Mouse (Mus musculus) layer of hippocampus, adult 8-10 months (tissue): ENCODE measurements around the gene Dnase2b. TPM values are rescaled to one million over a fixed set of nuclear protein-coding genes. Genes with fewer than 3 reads are reported as not detected.
A peak's percentile ranks its signal among the peaks of the same experiment; 100 is the strongest.

ENCODE experiments used
- DNase-seq, 2 experiments: peaks; one replicate each; pipeline ENCODE4 v3.0.0; 2022; ENCODE audit warnings: low spot score in 2 of 2
- total RNA-seq, 4 experiments: library from RNA; stranded (reverse); gene quantifications; 2 replicates each; pipeline ENCODE4 v1.2.4; 2022

The Dnase2b gene
- not detected for total RNA-seq

- no peak for DNase-seq
These were observed at the start of gene Dnase2b for GRCm38 (mm10) chr3:146615496-146615895. Gene Dnase2b (minus strand): TSS chr3:146615596.

DNA sequence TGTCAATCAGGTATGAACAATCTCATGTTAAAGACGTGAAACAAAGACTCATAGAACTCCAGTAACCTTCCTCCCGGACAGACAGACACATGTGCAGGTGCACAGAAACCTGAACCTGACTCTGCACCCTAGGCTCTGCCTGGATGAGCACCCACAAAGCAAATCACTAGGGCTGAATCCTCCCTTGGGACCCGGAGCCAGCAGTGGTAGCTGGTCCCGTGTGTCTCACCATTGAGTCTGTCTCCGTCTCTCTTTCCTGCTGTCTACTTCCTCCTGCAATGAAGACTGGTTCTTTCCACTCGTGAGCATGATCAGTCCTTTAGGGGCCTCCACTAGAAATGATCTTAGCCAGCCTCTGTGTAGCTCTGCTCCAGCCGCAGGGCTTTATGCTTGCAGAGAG is 46.5 kb upstream of the Dnase2b start:
- no peak for DNase-seq

- peak in 1 of 2 experiments; percentile 13 for DNase-seq
These were observed 45.6 kb upstream of the Dnase2b start for GRCm38 (mm10) chr3:146661001-146661400.

- no peak for DNase-seq
These were observed 43.9 kb upstream of the Dnase2b start for GRCm38 (mm10) chr3:146659321-146659720.

DNA sequence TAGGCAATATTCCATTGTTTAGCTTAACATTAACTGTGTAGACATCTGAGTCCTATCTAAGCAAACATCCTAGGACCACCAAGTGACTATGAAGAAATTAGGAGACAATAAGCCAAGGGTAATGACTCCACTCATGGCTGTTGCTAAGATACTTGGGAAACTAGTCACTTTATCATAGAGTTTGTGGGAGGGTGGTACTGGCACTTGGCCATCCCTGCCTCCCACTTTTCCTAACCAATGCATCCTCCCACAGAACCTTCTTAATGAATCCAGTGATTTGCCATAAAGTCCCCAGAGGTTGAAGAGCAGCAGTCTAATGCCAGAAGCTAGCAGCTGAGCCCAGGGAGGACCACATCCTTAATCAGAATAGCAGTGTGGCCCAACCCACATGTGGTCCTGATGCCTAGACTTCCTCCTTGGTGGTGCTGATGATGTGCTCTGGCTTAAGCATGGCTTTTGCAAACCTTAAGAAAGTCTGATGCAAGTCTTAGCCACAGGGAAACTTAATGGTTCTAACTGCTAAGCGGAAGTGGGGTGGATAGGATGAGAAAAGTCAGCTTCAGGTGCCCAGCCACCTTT is 42.8 kb upstream of the Dnase2b start:
- DNase-seq, result peak in 1 of 2 experiments; percentile 36

GRCm38 (mm10) chr3:146657433-146657832 is 42.0 kb upstream of the Dnase2b start:
- DNase-seq, result no peak

DNA sequence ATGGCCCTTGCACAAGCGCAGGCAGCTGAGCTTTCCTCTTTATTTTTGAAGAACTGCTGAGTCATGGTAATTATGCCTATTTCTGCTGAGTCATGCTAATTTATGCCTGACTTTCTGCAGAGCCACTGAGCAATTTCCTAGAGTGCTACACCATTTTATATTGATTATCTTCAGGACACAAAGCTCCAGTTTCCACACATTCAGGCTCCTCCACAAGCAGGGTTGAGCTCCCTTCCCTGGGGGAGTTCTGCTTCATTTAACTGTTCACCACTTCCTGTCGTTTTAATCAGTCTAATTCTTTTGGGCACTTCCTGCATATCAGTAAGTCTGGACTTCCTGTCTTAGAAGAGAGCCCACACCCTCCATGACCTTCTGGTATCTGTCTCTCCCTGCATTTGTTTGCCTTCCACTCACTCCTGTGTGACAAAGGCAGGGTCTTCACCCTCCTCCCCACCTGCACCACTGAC is 39.7 kb upstream of the Dnase2b start:
- no peak for DNase-seq

- no peak for DNase-seq
These were observed 38.3 kb upstream of the Dnase2b start for GRCm38 (mm10) chr3:146653692-146654091.

GRCm38 (mm10) chr3:146652431-146652830 is 37.0 kb upstream of the Dnase2b start:
- no peak for DNase-seq

GRCm38 (mm10) chr3:146651217-146651616 is 35.8 kb upstream of the Dnase2b start, which contains the start of gene 4930503B20Rik:
Gene 4930503B20Rik (minus strand): TSS chr3:146651317.
- no peak for DNase-seq

DNA sequence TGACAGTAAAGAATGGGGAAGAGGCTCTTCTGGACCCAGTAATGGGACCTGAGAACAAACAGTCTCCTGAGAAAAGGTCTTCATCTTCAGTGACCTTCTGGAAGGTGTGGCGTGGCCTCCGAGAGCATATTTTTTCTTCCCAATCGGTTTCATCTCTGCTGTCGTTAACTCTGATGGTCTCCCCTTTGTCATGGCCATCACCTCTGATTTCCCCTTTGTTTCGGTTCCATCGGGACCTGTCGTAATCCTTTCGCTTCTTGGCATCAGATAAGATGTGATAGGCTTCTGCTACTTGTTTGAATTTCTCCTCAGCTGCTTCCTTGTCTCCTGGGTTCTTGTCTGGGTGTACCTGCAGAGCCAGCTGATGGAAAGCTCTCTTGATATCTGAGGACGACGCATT is 35.3 kb upstream of the Dnase2b start:
- no peak for DNase-seq

DNA sequence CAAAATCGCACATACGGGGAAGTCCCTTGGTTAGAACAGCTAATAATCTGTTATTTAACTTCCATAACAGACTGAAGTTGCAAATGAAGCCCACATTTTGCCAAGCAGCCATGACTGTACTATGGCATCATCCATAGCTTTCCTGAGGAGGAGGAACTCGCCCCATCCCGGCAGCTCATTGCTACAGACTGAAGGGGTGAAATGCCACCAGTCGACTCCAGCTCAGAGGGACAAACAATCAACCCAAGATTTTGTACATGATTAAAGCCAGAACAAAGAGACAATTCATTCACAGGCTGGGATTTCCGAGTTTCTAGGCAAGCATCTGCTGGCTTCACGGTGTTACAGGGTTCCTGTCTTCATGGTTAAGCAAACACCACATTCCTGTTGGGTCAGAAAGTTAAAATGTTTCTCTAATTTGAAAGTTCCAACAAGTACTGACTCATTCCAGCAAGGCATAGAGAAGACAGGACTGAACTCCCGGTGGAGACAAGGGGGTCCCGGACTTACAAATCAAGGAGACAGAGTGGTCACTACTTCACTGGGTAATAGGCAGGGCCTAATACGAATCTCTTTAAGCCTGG is 34.0 kb upstream of the Dnase2b start:
- no peak for DNase-seq

GRCm38 (mm10) chr3:146641818-146642427 is 26.5 kb upstream of the Dnase2b start:
- no peak for DNase-seq

- DNase-seq, result no peak
These were observed 17.1 kb upstream of the Dnase2b start for GRCm38 (mm10) chr3:146632506-146632905.

GRCm38 (mm10) chr3:146628227-146628982 is 13.0 kb upstream of the Dnase2b start:
- DNase-seq, result no peak

- DNase-seq, result no peak
These were observed 10.4 kb upstream of the Dnase2b start for GRCm38 (mm10) chr3:146625766-146626165.

GRCm38 (mm10) chr3:146621966-146622365 is 6.6 kb upstream of the Dnase2b start:
- DNase-seq, result no peak

DNA sequence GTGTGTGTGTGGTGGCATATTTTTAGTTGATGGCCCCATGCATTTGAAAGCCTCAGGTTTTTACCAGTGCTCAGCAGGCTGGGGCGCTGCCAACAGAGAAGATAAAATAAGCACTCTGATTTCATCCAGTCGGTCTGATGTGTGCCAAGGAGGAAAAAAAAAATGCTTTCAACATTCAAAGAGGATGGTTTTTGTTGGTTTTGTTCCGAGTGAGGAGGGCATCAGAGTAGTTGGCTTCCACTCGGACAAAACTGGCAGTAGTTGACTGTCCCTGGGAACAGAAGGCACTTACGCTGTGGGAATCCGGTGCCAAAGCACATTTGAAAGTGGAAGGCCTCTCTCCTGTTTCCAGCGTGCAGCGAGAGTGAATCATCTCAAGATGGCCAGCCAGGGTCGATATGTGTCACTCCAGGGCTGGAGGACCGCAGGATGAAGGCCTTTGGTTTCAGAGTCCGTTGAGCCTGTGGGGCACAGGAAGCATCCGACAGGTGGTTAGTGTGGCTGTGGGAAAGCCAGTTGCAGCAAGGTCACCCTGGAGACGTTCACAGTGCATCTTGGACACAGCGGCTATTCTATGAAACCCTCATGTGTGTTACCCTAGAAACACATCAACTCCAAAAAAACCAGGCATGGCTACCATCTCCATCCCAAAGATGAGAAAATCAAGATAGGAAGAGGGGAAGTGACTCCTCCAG is 5.3 kb upstream of the Dnase2b start:
- DNase-seq, result peak; percentile 79

- peak in 1 of 2 experiments; percentile 54 for DNase-seq
These were observed 4.7 kb upstream of the Dnase2b start for GRCm38 (mm10) chr3:146620101-146620500.

DNA sequence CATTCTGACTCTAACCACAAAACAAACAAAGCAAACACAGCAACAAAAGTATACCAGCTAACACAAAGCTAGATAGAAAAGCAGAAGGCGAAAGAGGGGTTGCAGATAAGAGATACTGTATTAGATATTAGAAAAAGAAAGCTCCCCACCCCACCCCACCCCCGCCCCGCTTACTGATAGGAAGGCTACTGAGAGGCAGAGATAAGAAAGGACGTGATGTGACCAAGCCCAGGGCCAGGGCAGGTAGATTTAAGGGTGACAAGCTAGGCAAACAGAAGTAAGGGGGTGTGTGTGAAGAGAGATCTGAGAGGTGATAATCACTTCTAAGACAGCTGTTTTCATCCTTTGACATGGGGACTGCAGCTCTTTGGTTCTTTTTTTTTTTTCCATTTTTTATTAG is 3.0 kb upstream of the Dnase2b start:
- no peak for DNase-seq

GRCm38 (mm10) chr3:146617946-146618345 is 2.5 kb upstream of the Dnase2b start:
- no peak for DNase-seq
